Mouse (Mus musculus) lung, embryonic 14.5 days (tissue): ENCODE measurements around the gene Ccdc136. TPM values are rescaled to one million over a fixed set of nuclear protein-coding genes. Genes with fewer than 3 reads are reported as not detected.

Source experiments
- ATAC-seq: fragments of 200-750 bp; cut with Nextera tagmentation; 2 replicates; pipeline ENCODE4 v1.8.0; 2017; ENCODE audit warnings: mild to moderate bottlenecking, moderate TSS enrichment, moderate library complexity; ENCODE audit not compliant: insufficient read depth
- DNase-seq: peaks from one replicate; pipeline ENCODE4 v3.0.0-alpha.2; 2015
- H3K27ac ChIP-seq: fragments of 300-500 bp; sonication (generic); 2 replicates; pipeline ENCODE4 v1.5.1; 2014; ENCODE audit warnings: low read depth, mild to moderate bottlenecking, moderate library complexity
- H3K27me3 ChIP-seq: fragments of 300-500 bp; sonication (generic); 2 replicates; pipeline ENCODE4 v1.6.1; 2014; ENCODE audit warnings: low read length, control low read depth; ENCODE audit not compliant: insufficient read depth
- H3K36me3 ChIP-seq: fragments of 300-500 bp; sonication (generic); 2 replicates; pipeline ENCODE4 v1.6.1; 2014; ENCODE audit warnings: control low read depth; ENCODE audit not compliant: insufficient read depth
- H3K4me1 ChIP-seq: fragments of 300-500 bp; sonication (generic); 2 replicates; pipeline ENCODE4 v1.6.1; 2014; ENCODE audit warnings: antibody characterized with exemption, control low read depth; ENCODE audit not compliant: insufficient read depth
- H3K4me2 ChIP-seq: fragments of 300-500 bp; sonication (generic); 2 replicates; pipeline ENCODE4 v1.6.1; 2014; ENCODE audit warnings: mild to moderate bottlenecking
- H3K4me3 ChIP-seq: fragments of 300-500 bp; sonication (generic); 2 replicates; pipeline ENCODE4 v1.5.1; 2014; ENCODE audit warnings: low read depth, low read length
- H3K9ac ChIP-seq: fragments of 300-500 bp; sonication (generic); 2 replicates; pipeline ENCODE4 v1.6.1; 2014
- H3K9me3 ChIP-seq: fragments of 300-500 bp; sonication (generic); 2 replicates; pipeline ENCODE4 v1.6.1; 2016; ENCODE audit warnings: low read depth, low read length, control low read depth
- CTCF ChIP-seq: IDR thresholded peaks from 2 replicates; pipeline ENCODE4 v1.5.1; 2016; ENCODE audit warnings: antibody characterized with exemption, low read depth
- WGBS: fragments of 180-500 bp; shearing (Covaris S2); extraction: QIAGEN DNeasy Blood & Tissue Kit; methylation state at CpG from one replicate; pipeline ENCODE4 v1.1.7; 2014; 5-methylcytosine and 5-hydroxymethylcytosine counted together
- polyA plus RNA-seq: library from polyadenylated mRNA; unstranded; fragments of >200 nt; fragmentation: Nextera tagmentation; extraction: Ambion mirVana; gene quantifications from 2 replicates; pipeline ENCODE4 v1.2.1, GENCODE M21; 2014

Ccdc136 gene
- polyA plus RNA-seq, 1 experiment from 2014 or later: 15.3 TPM

DNA sequence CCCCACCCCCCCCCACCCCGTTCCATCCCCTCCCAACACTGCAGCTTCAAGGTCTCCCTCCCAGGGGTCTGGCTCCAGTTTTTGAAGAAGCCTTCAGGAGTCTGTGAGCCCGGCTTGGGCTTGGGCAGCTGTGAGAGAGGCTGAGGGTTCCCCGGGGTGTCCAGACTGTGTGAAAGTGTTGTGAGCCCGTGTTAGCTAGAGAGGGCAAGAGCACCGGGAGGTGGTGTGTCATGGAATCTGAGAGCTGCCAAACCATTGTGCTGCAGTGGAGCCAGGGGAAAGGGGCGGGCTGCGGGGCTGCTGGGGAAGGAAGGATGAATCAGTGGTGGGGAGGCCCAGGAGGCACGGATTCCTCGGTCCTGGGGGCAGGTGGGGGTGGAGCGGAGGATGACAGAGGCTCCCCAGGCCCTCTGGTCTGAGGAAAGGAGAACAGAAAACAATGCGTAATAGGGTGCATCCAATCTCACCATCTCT, 40.4 kb downstream of the Ccdc136 start:
- peaks cover 32% of the 10 kb centered on the region; the same call in 1 of the 2 replicates for H3K36me3 ChIP-seq
- ATAC-seq (peak; percentile 20), DNase-seq (peak; percentile 64)
- H3K27me3 ChIP-seq: peaks cover 20% of the 10 kb centered on the region
- H3K4me1 ChIP-seq: peaks cover 4% of the 10 kb centered on the region; the same call in 1 of the 2 replicates
- TF ChIP-seq CTCF: no peak
- H3K27ac ChIP-seq: peak overlapping the region; percentile 93; the same call in 1 of the 2 replicates
- peak overlapping the region; percentile 16 for H3K9ac ChIP-seq
- no peaks in the 10 kb centered on the region for H3K9me3 ChIP-seq
- H3K4me2 ChIP-seq: peak overlapping the region; percentile 88
- WGBS: 9% methylated on average over 11 of the region's 11 CpGs
- H3K4me3 ChIP-seq: peak overlapping the region; percentile 63

DNA sequence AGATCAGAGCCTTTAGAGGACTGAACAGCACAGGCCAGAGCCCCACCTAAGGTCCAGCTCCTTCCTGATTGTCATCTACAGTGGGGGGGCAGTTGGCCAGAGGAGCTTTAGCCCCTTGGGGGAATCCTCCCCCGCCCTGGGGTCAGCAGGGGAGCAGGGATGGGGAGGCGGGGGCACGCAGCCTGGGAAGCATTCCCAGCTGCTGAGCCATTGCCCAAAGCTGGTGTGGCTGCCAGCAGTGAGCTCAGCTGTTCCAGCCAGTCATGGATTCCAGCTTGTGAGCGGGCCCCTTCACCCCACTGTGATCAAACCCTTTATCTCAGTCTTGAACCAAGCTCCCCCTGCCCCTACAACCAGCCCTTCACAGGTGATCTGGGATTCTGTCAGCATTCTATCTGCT, 43.1 kb downstream of the Ccdc136 start:
- DNase-seq: no peak
- H3K27ac ChIP-seq: no peak overlapping the region
- no peaks in the 10 kb centered on the region for H3K27me3 ChIP-seq
- peaks cover 4% of the 10 kb centered on the region; the same call in 1 of the 2 replicates for H3K4me1 ChIP-seq
- H3K4me2 ChIP-seq: no peak overlapping the region
- no peak overlapping the region for H3K4me3 ChIP-seq
- H3K36me3 ChIP-seq: peaks cover 58% of the 10 kb centered on the region; the same call in 1 of the 2 replicates
- no peak for TF ChIP-seq CTCF
- H3K9me3 ChIP-seq: no peaks in the 10 kb centered on the region
- no peak overlapping the region for H3K9ac ChIP-seq
- WGBS: 66% methylated on average over 4 of the region's 4 CpGs
- no peak for ATAC-seq

DNA sequence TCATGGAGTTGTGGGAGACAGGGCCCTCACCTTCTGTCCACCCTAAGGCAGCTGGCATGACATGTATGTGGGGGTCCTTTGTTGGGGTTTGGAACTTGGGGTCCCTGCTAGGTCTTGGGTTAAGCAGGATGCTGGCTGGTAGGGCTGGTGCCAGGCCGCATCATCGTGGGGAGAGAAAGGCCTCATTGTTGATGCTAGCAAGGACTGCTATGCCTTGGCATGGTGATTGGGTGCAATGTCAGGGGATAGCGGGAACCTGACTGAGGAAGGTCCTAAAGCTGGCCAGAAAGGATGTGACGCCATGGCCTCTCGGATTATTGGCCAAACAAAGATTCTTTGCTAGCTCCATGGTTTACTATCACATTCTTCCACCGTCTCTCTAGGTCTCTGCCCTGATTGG, 43.7 kb downstream of the Ccdc136 start:
- peaks cover 4% of the 10 kb centered on the region; the same call in 1 of the 2 replicates for H3K4me1 ChIP-seq
- H3K9me3 ChIP-seq: no peaks in the 10 kb centered on the region
- no peak for TF ChIP-seq CTCF
- ATAC-seq (no peak), DNase-seq (no peak)
- H3K27ac ChIP-seq: no peak overlapping the region
- H3K27me3 ChIP-seq: no peaks in the 10 kb centered on the region
- 84% methylated on average over 6 of the region's 6 CpGs for WGBS
- H3K4me2 ChIP-seq: no peak overlapping the region
- no peak overlapping the region for H3K9ac ChIP-seq
- H3K4me3 ChIP-seq: no peak overlapping the region
- H3K36me3 ChIP-seq: peaks cover 63% of the 10 kb centered on the region; the same call in 1 of the 2 replicates

DNA sequence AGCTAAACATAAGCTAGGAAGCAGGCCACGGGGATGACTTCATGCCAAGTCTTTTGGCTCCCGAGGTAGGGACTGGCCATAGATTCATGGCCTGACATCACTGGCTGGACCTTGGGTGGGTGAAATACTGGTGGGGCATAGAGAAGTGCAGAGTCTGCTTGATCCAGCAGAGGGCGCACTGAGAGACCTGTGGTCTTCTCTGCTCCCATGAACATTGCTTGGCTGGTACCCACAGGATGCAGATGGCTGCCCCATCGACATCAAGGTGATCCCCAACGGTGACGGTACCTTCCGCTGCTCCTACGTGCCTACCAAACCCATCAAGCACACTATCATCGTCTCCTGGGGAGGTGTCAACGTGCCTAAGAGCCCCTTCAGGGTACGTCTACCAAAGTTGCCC, 48.7 kb downstream of the Ccdc136 start:
- peak; percentile 63 for DNase-seq
- WGBS: 65% methylated on average over 11 of the region's 11 CpGs
- no peak for ATAC-seq

GRCm38 (mm10) chr6:29445354-29445753, 49.2 kb downstream of the Ccdc136 start:
- WGBS: 94% methylated on average over 7 of the region's 7 CpGs
- DNase-seq (peak; percentile 41), ATAC-seq (no peak)
- Histone ChIP-seq H3K9ac (no peak overlapping the region), H3K27ac (no peak overlapping the region), H3K9me3 (no peaks in the 10 kb centered on the region), H3K4me2 (no peak overlapping the region), H3K4me1 (no peaks in the 10 kb centered on the region), H3K27me3 (no peaks in the 10 kb centered on the region), H3K4me3 (no peak overlapping the region), H3K36me3 (peaks cover 78% of the 10 kb centered on the region; the same call in 1 of the 2 replicates)
- TF ChIP-seq CTCF: no peak

More for the DNA sequence above, 48.7 kb downstream of the Ccdc136 start:
- no peaks in the 10 kb centered on the region for H3K9me3 ChIP-seq
- no peaks in the 10 kb centered on the region for H3K27me3 ChIP-seq
- no peak overlapping the region for H3K9ac ChIP-seq
- TF ChIP-seq CTCF: peak; percentile 74
- peaks cover 81% of the 10 kb centered on the region; the same call in 1 of the 2 replicates for H3K36me3 ChIP-seq
- H3K4me3 ChIP-seq: no peak overlapping the region
- H3K27ac ChIP-seq: no peak overlapping the region
- no peaks in the 10 kb centered on the region for H3K4me1 ChIP-seq
- no peak overlapping the region for H3K4me2 ChIP-seq

GRCm38 (mm10) chr6:29449858-29450257, 53.7 kb downstream of the Ccdc136 start:
- TF ChIP-seq CTCF: no peak
- Histone ChIP-seq H3K4me3 (no peak overlapping the region), H3K36me3 (peaks cover 80% of the 10 kb centered on the region), H3K4me2 (no peak overlapping the region), H3K9ac (no peak overlapping the region), H3K27me3 (no peaks in the 10 kb centered on the region), H3K4me1 (no peaks in the 10 kb centered on the region), H3K9me3 (no peaks in the 10 kb centered on the region), H3K27ac (no peak overlapping the region)
- 19% methylated on average over 4 of the region's 4 CpGs for WGBS
- DNase-seq (no peak), ATAC-seq (no peak)

- H3K4me1 ChIP-seq: no peaks in the 10 kb centered on the region
- H3K9ac ChIP-seq: no peak overlapping the region
- no peak overlapping the region for H3K27ac ChIP-seq
- peaks cover 80% of the 10 kb centered on the region for H3K36me3 ChIP-seq
- 93% methylated on average over 6 of the region's 6 CpGs for WGBS
- no peak for TF ChIP-seq CTCF
- H3K27me3 ChIP-seq: no peaks in the 10 kb centered on the region
- no peak for DNase-seq
- no peak for ATAC-seq
- no peak overlapping the region for H3K4me3 ChIP-seq
- H3K9me3 ChIP-seq: no peaks in the 10 kb centered on the region
- no peak overlapping the region for H3K4me2 ChIP-seq
Observed at GRCm38 (mm10) chr6:29450667-29451066, 54.6 kb downstream of the Ccdc136 start.
